16 mouse cellular contexts compared by ENCODE assay signal in genomic region chr2:124408956-124409355, GRCm38 (mm10).
"Had no signal": no experiment of that assay in that cellular context is flagged by ENCODE, and none has a peak within 500 bp of the region (broad histone marks: within the 10 kb centered on the region; RNA-seq: fewer than 3 reads in every experiment).

No protein-coding gene starts in this region.

- ATAC-seq: lung, postnatal 0 days; midbrain, embryonic 13.5 days; midbrain, embryonic 15.5 days had no signal

- H3K4me1 ChIP-seq: megakaryocyte, embryonic 14.5 days; midbrain, embryonic 15.5 days had no signal

- H3K27ac ChIP-seq: lung, embryonic 15.5 days; macrophage; midbrain, embryonic 13.5 days; midbrain, embryonic 15.5 days; neural tube, embryonic 12.5 days had no signal

- H3K4me3 ChIP-seq: lung, embryonic 15.5 days; megakaryocyte, embryonic 14.5 days; midbrain, embryonic 13.5 days; midbrain, embryonic 15.5 days; neural tube, embryonic 12.5 days had no signal

- H3K9ac ChIP-seq: lung, embryonic 15.5 days; midbrain, embryonic 13.5 days; midbrain, embryonic 15.5 days; neural tube, embryonic 12.5 days had no signal

- H3K36me3 ChIP-seq: lung, embryonic 15.5 days; midbrain, embryonic 13.5 days; midbrain, embryonic 15.5 days; neural tube, embryonic 12.5 days had no signal

- H3K9me3 ChIP-seq: lung, embryonic 15.5 days; midbrain, embryonic 13.5 days; midbrain, embryonic 15.5 days; neural tube, embryonic 12.5 days had no signal

- DNase-seq: lung, adult 2 months; lung, postnatal 14 days; lung, postnatal 36 days; right cerebral cortex, postnatal 14 days; spleen, adult 18-20 months; thymus, adult 18-20 months; thymus, postnatal 14 days; thymus, postnatal 36 days had no signal

- H3K4me2 ChIP-seq: lung, embryonic 15.5 days; midbrain, embryonic 11.5 days; midbrain, embryonic 13.5 days; midbrain, embryonic 15.5 days; neural tube, embryonic 12.5 days had no signal

- H3K27me3 ChIP-seq: lung, embryonic 15.5 days; megakaryocyte, embryonic 14.5 days; midbrain, embryonic 13.5 days; midbrain, embryonic 15.5 days; neural tube, embryonic 12.5 days had no signal
